Comparison of ENCODE assay signal across 8 mouse cellular contexts in genomic region chr8:77724046-77724930, GRCm38 (mm10). TPM values are rescaled to one million over a fixed set of nuclear protein-coding genes. Genes with fewer than 3 reads are reported as not detected.
A peak's percentile ranks its signal among the peaks of the same experiment; 100 is the strongest.
DNase-seq lines count a peak whose midpoint lies in the region; ATAC-seq and TF ChIP-seq lines count a peak whose summit lies in the region.

TSS of gene Ednra (minus strand) at chr8:77724464.

- POLR2A ChIA-PET in Patski (lab: Charles Lee) = no interaction called here

- peak within 1 kb of the TSS; percentile 96 for H3K4me2 ChIP-seq in hindbrain, embryonic 15.5 days
- peak within 1 kb of the TSS; percentile 70 for H3K4me2 ChIP-seq in stomach, embryonic 15.5 days

- no peak for DNase-seq in Patski (ENCODE audit: low read depth, low spot score)
- DNase-seq in brain, embryonic 14.5 days (ENCODE audit: low read depth) = peak; percentile 62
- DNase-seq in gastrocnemius, postnatal 14 days = peak; percentile 61
- DNase-seq in left cerebral cortex, postnatal 4 days = peak; percentile 41
- peak; percentile 71 for DNase-seq in midbrain, embryonic 10.5 days (ENCODE audit: low spot score)
- no peak for DNase-seq in spleen, postnatal 36 days (ENCODE audit: low spot score in 2 of 2)

- CTCF ChIA-PET in Patski (lab: Charles Lee) = no interaction called here

- ATAC-seq in Patski = peak; percentile 77
- ATAC-seq in hindbrain, embryonic 15.5 days (ENCODE audit: low FRiP score, low read depth) = peak; percentile 92
- ATAC-seq in stomach, embryonic 15.5 days (ENCODE audit: insufficient read depth, low FRiP score, low read depth) = peak; percentile 79

- no peaks in the 10 kb centered on the region for H3K9me3 ChIP-seq in hindbrain, embryonic 15.5 days
- H3K9me3 ChIP-seq in midbrain, embryonic 10.5 days (replicated peaks) = no peaks in the 10 kb centered on the region
- H3K9me3 ChIP-seq in stomach, embryonic 15.5 days = no peaks in the 10 kb centered on the region

- peaks cover 24% of the 10 kb centered on the region for H3K27me3 ChIP-seq in Patski
- no peaks in the 10 kb centered on the region for H3K27me3 ChIP-seq in hindbrain, embryonic 15.5 days
- H3K27me3 ChIP-seq in midbrain, embryonic 10.5 days (ENCODE audit: low read depth, poor library complexity, severe bottlenecking) = no peaks in the 10 kb centered on the region
- H3K27me3 ChIP-seq in stomach, embryonic 15.5 days (replicated peaks) = no peaks in the 10 kb centered on the region

- peak within 1 kb of the TSS; percentile 67 for H3K27ac ChIP-seq in hindbrain, embryonic 15.5 days (replicated peaks)
- peak within 1 kb of the TSS; percentile 84 for H3K27ac ChIP-seq in midbrain, embryonic 10.5 days (replicated peaks)
- peak within 1 kb of the TSS; percentile 96 for H3K27ac ChIP-seq in stomach, embryonic 15.5 days

- 1% methylated on average over 27 of the region's 27 CpGs for WGBS in hindbrain, embryonic 15.5 days
- WGBS in midbrain, embryonic 10.5 days = 1% methylated on average over 27 of the region's 27 CpGs
- WGBS in stomach, embryonic 15.5 days = under 1% methylated on average over 27 of the region's 27 CpGs

- H3K9ac ChIP-seq in hindbrain, embryonic 15.5 days = peak within 1 kb of the TSS; percentile 44
- H3K9ac ChIP-seq in stomach, embryonic 15.5 days = peak within 1 kb of the TSS; percentile 53; the same call in 1 of the 2 replicates

- peaks cover 11% of the 10 kb centered on the region for H3K4me1 ChIP-seq in hindbrain, embryonic 15.5 days (replicated peaks)
- H3K4me1 ChIP-seq in midbrain, embryonic 10.5 days = peaks cover 23% of the 10 kb centered on the region
- no peaks in the 10 kb centered on the region for H3K4me1 ChIP-seq in stomach, embryonic 15.5 days

- in situ Hi-C loops in Patski (cut with MboI; ENCODE audit: low pct_unique_long_range_greater_than_20kb) = no loop called here

- intact Hi-C loops in gastrocnemius, postnatal 14 days (cut with DNase I; ENCODE audit: low total_unique reads) = no loop called here
- intact Hi-C loops in left cerebral cortex, postnatal 4 days (cut with DNase I) = loop anchor here (5.0 kb wide), 1 partner anchor 92 kb away; no protein-coding TSS in a partner anchor

- no peak for TF ChIP-seq POLR2A in brain, embryonic 14.5 days (IDR thresholded peaks at IDR 0.05; ENCODE audit: borderline replicate concordance, extremely low read depth, insufficient read depth, insufficient read length, poor library complexity, severe bottlenecking)

- no peak for TF ChIP-seq CTCF in Patski (IDR thresholded peaks at IDR 0.05)
- no peak for TF ChIP-seq CTCF in brain, embryonic 14.5 days (IDR thresholded peaks at IDR 0.05; ENCODE audit: borderline replicate concordance, extremely low read depth, insufficient read depth, insufficient read length)

- peak within 1 kb of the TSS; percentile 50 for H3K4me3 ChIP-seq in hindbrain, embryonic 15.5 days
- peak within 1 kb of the TSS; percentile 68 for H3K4me3 ChIP-seq in midbrain, embryonic 10.5 days
- peak within 1 kb of the TSS; percentile 61 for H3K4me3 ChIP-seq in stomach, embryonic 15.5 days (replicated peaks)

- H3K36me3 ChIP-seq in hindbrain, embryonic 15.5 days = no peaks in the 10 kb centered on the region
- H3K36me3 ChIP-seq in midbrain, embryonic 10.5 days = no peaks in the 10 kb centered on the region
- no peaks in the 10 kb centered on the region for H3K36me3 ChIP-seq in stomach, embryonic 15.5 days

RNA-seq across cellular contexts. Expression of gene Ednra, which starts in this region (rescaled TPM):
- polyA plus RNA-seq in Patski (2021) = 0.53 TPM
- 8.5 and 12.5 TPM in 2 replicates for polyA plus RNA-seq in brain, embryonic 14.5 days (2012; rRNA removed)
- total RNA-seq in gastrocnemius, postnatal 14 days (2021) = 1 to 10 TPM; 5.1 to 7.3 TPM
- polyA plus RNA-seq in hindbrain, embryonic 15.5 days (2015; fragmentation: Nextera tagmentation; extraction: Ambion mirVana) = 7.1 and 7.8 TPM in 2 replicates
- total RNA-seq in left cerebral cortex, postnatal 4 days (2021) = 1 to 10 TPM; 5.5 to 6.0 TPM
- polyA plus RNA-seq in midbrain, embryonic 10.5 days (2016; fragmentation: Nextera tagmentation; extraction: Ambion mirVana) = 14.3 and 15.6 TPM in 2 replicates
- 21.6 and 27.9 TPM in 2 replicates for polyA plus RNA-seq in stomach, embryonic 15.5 days (2015; fragmentation: Nextera tagmentation; extraction: Ambion mirVana)

Comparison
In these comparisons a context has a peak if more than half of its experiments do, and no peak if none do; other contexts are left out.
1. Peak in ATAC-seq in Patski; RNA of the gene not detected or under 1 TPM.
2. DNase-seq: peak in brain, embryonic 14.5 days (single experiment), gastrocnemius, postnatal 14 days (single experiment), left cerebral cortex, postnatal 4 days (single experiment) and midbrain, embryonic 10.5 days (single experiment); none in Patski (single experiment) and spleen, postnatal 36 days (0 of 2).
3. Peak in every context shown above with its lines, with median percentiles within 50 percentile points of each other: ATAC-seq, H3K27ac ChIP-seq and H3K4me3 ChIP-seq.